Mouse (Mus musculus) limb, embryonic 13.5 days (tissue): ENCODE results near the gene Frmd4a. TPM values are rescaled to one million over a fixed set of nuclear protein-coding genes. Genes with fewer than 3 reads are reported as not detected.

ENCODE experiments used
- ATAC-seq: fragments of 200-750 bp; cut with Nextera tagmentation; 2 replicates; pipeline ENCODE4 v1.8.0; 2017; ENCODE audit warnings: low read depth, moderate number of reproducible peaks, moderate TSS enrichment; ENCODE audit not compliant: low FRiP score
- H3K27ac ChIP-seq: fragments of 300-500 bp; sonication (generic); 2 replicates; pipeline ENCODE4 v1.5.1; 2015; ENCODE audit warnings: inconsistent platforms, mild to moderate bottlenecking, moderate library complexity
- H3K27me3 ChIP-seq: fragments of 300-500 bp; sonication (generic); 2 replicates; pipeline ENCODE4 v1.6.1; 2015; ENCODE audit warnings: mild to moderate bottlenecking, inconsistent platforms
- H3K36me3 ChIP-seq: fragments of 300-500 bp; sonication (generic); 2 replicates; pipeline ENCODE4 v1.6.1; 2015; ENCODE audit warnings: inconsistent platforms, mild to moderate bottlenecking, moderate library complexity
- H3K4me1 ChIP-seq: fragments of 300-500 bp; sonication (generic); 2 replicates; pipeline ENCODE4 v1.6.1; 2015; ENCODE audit warnings: inconsistent platforms
- H3K4me2 ChIP-seq: fragments of 300-500 bp; sonication (generic); replicated peaks from 2 replicates; pipeline ENCODE4 v1.6.1; 2015; ENCODE audit warnings: inconsistent platforms, mild to moderate bottlenecking, moderate library complexity
- H3K4me3 ChIP-seq: fragments of 300-500 bp; sonication (generic); 2 replicates; pipeline ENCODE4 v1.5.1; 2015; ENCODE audit warnings: moderate library complexity, mild to moderate bottlenecking, inconsistent platforms
- H3K9ac ChIP-seq: fragments of 300-500 bp; sonication (generic); 2 replicates; pipeline ENCODE4 v1.6.1; 2015; ENCODE audit warnings: mild to moderate bottlenecking, inconsistent platforms
- H3K9me3 ChIP-seq: fragments of 300-500 bp; sonication (generic); 2 replicates; pipeline ENCODE4 v1.6.1; 2016; ENCODE audit warnings: inconsistent platforms
- WGBS: fragments of 180-500 bp; shearing (Covaris S2); methylation state at CpG from one replicate; pipeline ENCODE4 v1.1.7; 2015; 5-methylcytosine and 5-hydroxymethylcytosine counted together
- polyA plus RNA-seq: library from polyadenylated mRNA; unstranded; fragments of >200 nt; fragmentation: Nextera tagmentation; extraction: Ambion mirVana; gene quantifications from 2 replicates; pipeline ENCODE4 v1.2.1, GENCODE M21; 2015

The Frmd4a gene
- polyA plus RNA-seq, 1 experiment from 2014 or later, result 68.1 TPM

GRCm38 (mm10) chr2:4298325-4299215, 281.1 kb downstream of the Frmd4a start:
- Histone ChIP-seq H3K27ac (peak overlapping the region; percentile 96), H3K36me3 (no peaks in the 10 kb centered on the region), H3K4me1 (peaks cover 64% of the 10 kb centered on the region), H3K27me3 (no peaks in the 10 kb centered on the region), H3K4me3 (peak overlapping the region; percentile 56), H3K4me2 (peak overlapping the region; percentile 73), H3K9ac (peak overlapping the region; percentile 43; the same call in 1 of the 2 replicates), H3K9me3 (no peaks in the 10 kb centered on the region)
- peak; percentile 91 for ATAC-seq
- WGBS, result 2% methylated on average over 19 of the region's 19 CpGs

GRCm38 (mm10) chr2:4299593-4299992, 282.1 kb downstream of the Frmd4a start:
- no peaks in the 10 kb centered on the region for H3K27me3 ChIP-seq
- peak overlapping the region; percentile 19 for H3K9ac ChIP-seq
- ATAC-seq, result no peak
- no peaks in the 10 kb centered on the region for H3K36me3 ChIP-seq
- peak overlapping the region; percentile 73 for H3K4me2 ChIP-seq
- H3K4me3 ChIP-seq, result peak overlapping the region; percentile 56
- H3K27ac ChIP-seq, result peak overlapping the region; percentile 96
- no peaks in the 10 kb centered on the region for H3K9me3 ChIP-seq
- H3K4me1 ChIP-seq, result peaks cover 73% of the 10 kb centered on the region
- WGBS, result 25% methylated on average over 12 of the region's 12 CpGs

- Histone ChIP-seq H3K4me1 (peaks cover 75% of the 10 kb centered on the region), H3K4me2 (peak overlapping the region; percentile 73), H3K9me3 (no peaks in the 10 kb centered on the region), H3K27me3 (no peaks in the 10 kb centered on the region), H3K9ac (peak overlapping the region; percentile 80), H3K4me3 (peak overlapping the region; percentile 56), H3K36me3 (no peaks in the 10 kb centered on the region), H3K27ac (peak overlapping the region; percentile 96)
- 0 out of 2 replicates have a peak, but pooled peaks have one; percentile 9 for ATAC-seq
- 7% methylated on average over 13 of the region's 13 CpGs for WGBS
These were observed 282.9 kb downstream of the Frmd4a start for GRCm38 (mm10) chr2:4300383-4300811.

- Histone ChIP-seq H3K36me3 (no peaks in the 10 kb centered on the region), H3K4me2 (peak overlapping the region; percentile 73), H3K9me3 (no peaks in the 10 kb centered on the region), H3K27ac (peak overlapping the region; percentile 96), H3K4me1 (peaks cover 73% of the 10 kb centered on the region), H3K4me3 (peak overlapping the region; percentile 56), H3K9ac (peak overlapping the region; percentile 80), H3K27me3 (no peaks in the 10 kb centered on the region)
- no peak for ATAC-seq
- 8% methylated on average over 8 of the region's 8 CpGs for WGBS
These were observed 283.3 kb downstream of the Frmd4a start for GRCm38 (mm10) chr2:4300816-4301215.

- ATAC-seq, result no peak
- WGBS, result 8% methylated on average over 5 of the region's 6 CpGs
- Histone ChIP-seq H3K27me3 (no peaks in the 10 kb centered on the region), H3K4me2 (peak overlapping the region; percentile 73), H3K36me3 (no peaks in the 10 kb centered on the region), H3K9ac (peak overlapping the region; percentile 80), H3K9me3 (no peaks in the 10 kb centered on the region), H3K27ac (peak overlapping the region; percentile 96), H3K4me1 (peaks cover 69% of the 10 kb centered on the region), H3K4me3 (peak overlapping the region; percentile 56)
These were observed 283.7 kb downstream of the Frmd4a start for GRCm38 (mm10) chr2:4301256-4301655.

- Histone ChIP-seq H3K4me1 (peaks cover 69% of the 10 kb centered on the region), H3K9ac (peak overlapping the region; percentile 80), H3K4me2 (peak overlapping the region; percentile 73), H3K27me3 (no peaks in the 10 kb centered on the region), H3K9me3 (no peaks in the 10 kb centered on the region), H3K4me3 (peak overlapping the region; percentile 56), H3K36me3 (no peaks in the 10 kb centered on the region), H3K27ac (peak overlapping the region; percentile 96)
- no peak for ATAC-seq
- 8% methylated on average over 7 of the region's 7 CpGs for WGBS
These were observed 284.2 kb downstream of the Frmd4a start for GRCm38 (mm10) chr2:4301692-4302091.

- Histone ChIP-seq H3K9ac (peak overlapping the region; percentile 31; the same call in 1 of the 2 replicates), H3K27ac (peak overlapping the region; percentile 96; the same call in 1 of the 2 replicates), H3K4me3 (peak overlapping the region; percentile 56), H3K27me3 (no peaks in the 10 kb centered on the region), H3K9me3 (no peaks in the 10 kb centered on the region), H3K36me3 (no peaks in the 10 kb centered on the region), H3K4me1 (peaks cover 65% of the 10 kb centered on the region), H3K4me2 (peak overlapping the region; percentile 73)
- no peak for ATAC-seq
- WGBS, result 74% methylated on average over 3 of the region's 3 CpGs
These were observed 284.6 kb downstream of the Frmd4a start for GRCm38 (mm10) chr2:4302119-4302518.

GRCm38 (mm10) chr2:4307076-4307475, 289.6 kb downstream of the Frmd4a start:
- no peak overlapping the region for H3K27ac ChIP-seq
- no peak for ATAC-seq
- no peak overlapping the region for H3K4me2 ChIP-seq
- no peak overlapping the region for H3K4me3 ChIP-seq
- WGBS, result 77% methylated on average over 6 of the region's 6 CpGs
- no peaks in the 10 kb centered on the region for H3K27me3 ChIP-seq
- peaks cover 35% of the 10 kb centered on the region for H3K4me1 ChIP-seq
- H3K36me3 ChIP-seq, result peaks cover 16% of the 10 kb centered on the region
- H3K9ac ChIP-seq, result no peak overlapping the region
- H3K9me3 ChIP-seq, result no peaks in the 10 kb centered on the region

GRCm38 (mm10) chr2:4314545-4314944, 297.0 kb downstream of the Frmd4a start:
- no peak for ATAC-seq
- Histone ChIP-seq H3K27me3 (no peaks in the 10 kb centered on the region), H3K27ac (no peak overlapping the region), H3K4me2 (no peak overlapping the region), H3K4me1 (peaks cover 38% of the 10 kb centered on the region), H3K9me3 (no peaks in the 10 kb centered on the region), H3K9ac (no peak overlapping the region), H3K36me3 (peaks cover 10% of the 10 kb centered on the region), H3K4me3 (no peak overlapping the region)
- WGBS, result 80% methylated on average over 5 of the region's 5 CpGs

- no peak overlapping the region for H3K27ac ChIP-seq
- 68% methylated on average over 2 of the region's 2 CpGs for WGBS
- peaks cover 35% of the 10 kb centered on the region for H3K4me1 ChIP-seq
- H3K4me2 ChIP-seq, result no peak overlapping the region
- H3K27me3 ChIP-seq, result no peaks in the 10 kb centered on the region
- H3K36me3 ChIP-seq, result peaks cover 17% of the 10 kb centered on the region
- peak; percentile 67 for ATAC-seq
- H3K4me3 ChIP-seq, result no peak overlapping the region
- no peak overlapping the region for H3K9ac ChIP-seq
- H3K9me3 ChIP-seq, result no peaks in the 10 kb centered on the region
These were observed 299.1 kb downstream of the Frmd4a start for GRCm38 (mm10) chr2:4316589-4316988.

GRCm38 (mm10) chr2:4318134-4318533, 300.6 kb downstream of the Frmd4a start:
- H3K27ac ChIP-seq, result no peak overlapping the region
- no peak overlapping the region for H3K4me3 ChIP-seq
- H3K4me1 ChIP-seq, result peaks cover 24% of the 10 kb centered on the region
- no peaks in the 10 kb centered on the region for H3K9me3 ChIP-seq
- H3K4me2 ChIP-seq, result no peak overlapping the region
- 72% methylated on average over 4 of the region's 4 CpGs for WGBS
- H3K36me3 ChIP-seq, result peaks cover 17% of the 10 kb centered on the region
- ATAC-seq, result no peak
- H3K9ac ChIP-seq, result no peak overlapping the region
- H3K27me3 ChIP-seq, result no peaks in the 10 kb centered on the region

GRCm38 (mm10) chr2:4326241-4327010, 308.9 kb downstream of the Frmd4a start:
- Histone ChIP-seq H3K9me3 (no peaks in the 10 kb centered on the region), H3K36me3 (peaks cover 9% of the 10 kb centered on the region; the same call in 1 of the 2 replicates), H3K4me2 (no peak overlapping the region), H3K9ac (no peak overlapping the region), H3K4me1 (peaks cover 25% of the 10 kb centered on the region), H3K27me3 (no peaks in the 10 kb centered on the region), H3K4me3 (no peak overlapping the region), H3K27ac (peak overlapping the region; percentile 72; the same call in 1 of the 2 replicates)
- ATAC-seq, result peak; percentile 57; the same call in 1 of the 2 replicates
- 33% methylated on average over 9 of the region's 9 CpGs for WGBS
